Mouse (Mus musculus): ENCODE results near the gene Cd69. TPM values are rescaled to one million over a fixed set of nuclear protein-coding genes. Genes with fewer than 3 reads are reported as not detected.

The Cd69 gene
- polyA plus RNA-seq, 1 experiment, result 0.78 TPM

DNA sequence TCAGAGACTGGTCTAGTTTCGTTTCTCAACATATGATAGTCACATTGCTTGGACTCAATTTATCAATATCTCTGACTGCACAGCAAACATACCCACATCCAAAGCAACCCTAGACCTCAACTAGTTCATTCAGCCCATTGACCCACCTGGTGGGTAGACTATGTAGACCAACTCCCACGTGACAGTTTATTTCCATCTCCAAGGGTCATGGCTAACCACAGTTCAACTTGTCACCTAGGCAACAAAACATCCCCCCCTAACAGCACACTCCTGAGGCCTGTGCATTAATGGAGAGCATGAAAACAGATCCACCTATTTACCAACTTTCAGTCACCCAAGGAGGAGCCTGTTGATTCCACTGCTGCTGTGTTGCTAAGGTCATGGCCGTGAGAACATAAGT is 1.6 kb downstream of the Cd69 start:
- Histone ChIP-seq H3K4me3 (ENCODE audit: insufficient read depth, low read depth, low read length) (no peak overlapping the region), H3K27me3 (replicated peaks; ENCODE audit: control insufficient read depth, insufficient read depth, low read length) (no peaks in the 10 kb centered on the region), H3K4me1 (ENCODE audit: control insufficient read depth, insufficient read depth, low read length) (no peaks in the 10 kb centered on the region), H3K36me3 (ENCODE audit: control insufficient read depth, insufficient read depth, low read length) (no peaks in the 10 kb centered on the region), H3K27ac (ENCODE audit: insufficient read depth, low read depth, low read length) (no peak overlapping the region)
- TF ChIP-seq POLR2A (IDR thresholded peaks at IDR 0.05; ENCODE audit: low read depth, low read length) (no peak), CTCF (conservative IDR thresholded peaks at IDR 0.05; ENCODE audit: insufficient read depth, insufficient read length, low read depth, low read length) (no peak)
- 76% methylated on average over 3 of the region's 3 CpGs for WGBS
- DNase-seq, result no peak

DNA sequence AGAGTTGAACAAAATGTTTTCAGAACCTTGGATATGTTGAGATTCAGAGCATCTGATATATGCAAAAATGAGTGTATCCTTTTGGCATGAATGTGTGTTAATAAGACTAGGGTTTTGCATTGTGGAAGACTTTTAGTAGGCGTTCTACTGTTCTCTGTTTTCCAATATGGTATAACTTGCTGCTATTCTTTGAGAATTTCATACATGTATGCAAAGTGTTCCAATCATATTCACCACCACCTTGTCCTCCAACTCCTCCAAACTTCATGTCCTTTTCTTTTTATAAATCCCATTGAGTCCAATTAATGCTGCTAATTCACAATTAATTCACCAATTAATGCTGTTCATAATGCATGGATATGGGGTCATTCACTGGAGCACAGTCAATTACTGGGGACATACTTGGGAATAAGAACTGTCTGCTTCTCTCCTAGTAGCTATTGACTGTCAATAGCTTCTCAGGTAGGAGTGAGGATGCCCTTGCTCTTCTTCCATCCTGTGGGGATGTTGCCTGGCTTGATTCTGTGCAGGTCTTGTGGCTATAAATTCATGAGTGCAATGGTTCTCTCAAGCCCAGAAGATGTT is 8.7 kb downstream of the Cd69 start:
- Histone ChIP-seq H3K27ac (ENCODE audit: insufficient read depth, low read depth, low read length) (no peak overlapping the region), H3K36me3 (ENCODE audit: control insufficient read depth, insufficient read depth, low read length) (no peaks in the 10 kb centered on the region), H3K27me3 (replicated peaks; ENCODE audit: control insufficient read depth, insufficient read depth, low read length) (no peaks in the 10 kb centered on the region), H3K4me1 (ENCODE audit: control insufficient read depth, insufficient read depth, low read length) (no peaks in the 10 kb centered on the region), H3K4me3 (ENCODE audit: insufficient read depth, low read depth, low read length) (no peak overlapping the region)
- WGBS, result 93% methylated on average over 1 of the region's 1 CpGs
- DNase-seq, result no peak
- TF ChIP-seq POLR2A (IDR thresholded peaks at IDR 0.05; ENCODE audit: low read depth, low read length), result no peak

DNA sequence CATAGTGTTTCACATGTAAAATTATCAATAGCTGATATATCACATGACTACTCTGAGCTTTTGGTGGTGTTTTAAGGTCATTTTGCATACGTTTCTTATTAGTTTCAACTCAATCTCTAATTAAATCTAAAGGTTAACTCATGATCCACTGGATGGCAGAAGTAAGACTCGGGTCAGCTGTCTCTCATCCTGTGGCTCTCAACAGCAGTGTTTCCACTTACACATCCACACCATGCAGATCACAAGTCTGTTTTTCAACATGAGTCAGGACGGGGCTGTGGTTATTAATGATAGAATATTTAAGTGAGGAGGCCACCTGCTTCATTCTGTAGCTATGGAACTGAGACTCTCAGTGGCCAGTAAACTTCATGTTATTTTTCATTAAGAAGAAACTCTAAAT is 9.4 kb downstream of the Cd69 start:
- Histone ChIP-seq H3K4me3 (ENCODE audit: insufficient read depth, low read depth, low read length) (no peak overlapping the region), H3K27ac (ENCODE audit: insufficient read depth, low read depth, low read length) (no peak overlapping the region), H3K4me1 (ENCODE audit: control insufficient read depth, insufficient read depth, low read length) (no peaks in the 10 kb centered on the region), H3K27me3 (replicated peaks; ENCODE audit: control insufficient read depth, insufficient read depth, low read length) (no peaks in the 10 kb centered on the region), H3K36me3 (ENCODE audit: control insufficient read depth, insufficient read depth, low read length) (no peaks in the 10 kb centered on the region)
- TF ChIP-seq POLR2A (IDR thresholded peaks at IDR 0.05; ENCODE audit: low read depth, low read length) (no peak), CTCF (conservative IDR thresholded peaks at IDR 0.05; ENCODE audit: insufficient read depth, insufficient read length, low read depth, low read length) (no peak)
- WGBS, result 69% methylated on average over 3 of the region's 3 CpGs
- DNase-seq, result no peak

DNA sequence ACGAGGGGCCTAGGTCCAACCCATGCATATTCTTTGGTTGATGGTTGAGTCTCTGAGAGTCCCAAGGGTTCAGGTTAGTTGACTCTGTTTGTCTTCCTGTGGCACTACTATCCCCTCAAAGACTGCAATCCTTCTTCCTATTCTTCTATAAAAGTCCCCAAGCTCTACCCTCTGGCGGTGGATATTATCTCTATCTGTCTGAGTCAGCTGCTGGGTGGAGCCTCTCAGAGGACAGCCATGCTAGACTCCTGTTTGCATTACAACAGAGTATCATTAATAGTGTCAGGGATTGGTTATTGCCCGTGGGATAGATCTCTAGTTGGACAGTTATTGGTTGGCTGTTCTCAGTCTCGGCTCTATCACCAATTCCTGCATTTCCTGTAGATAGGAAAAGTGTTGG is 14.3 kb downstream of the Cd69 start:
- H3K27ac ChIP-seq (ENCODE audit: insufficient read depth, low read depth, low read length), result no peak overlapping the region
- no peak for DNase-seq
- H3K4me1 ChIP-seq (ENCODE audit: control insufficient read depth, insufficient read depth, low read length), result no peaks in the 10 kb centered on the region
- H3K36me3 ChIP-seq (ENCODE audit: control insufficient read depth, insufficient read depth, low read length), result no peaks in the 10 kb centered on the region
- TF ChIP-seq POLR2A (IDR thresholded peaks at IDR 0.05; ENCODE audit: low read depth, low read length), result no peak
- TF ChIP-seq CTCF (conservative IDR thresholded peaks at IDR 0.05; ENCODE audit: insufficient read depth, insufficient read length, low read depth, low read length), result no peak
- 91% methylated on average over 4 of the region's 4 CpGs for WGBS
- H3K4me3 ChIP-seq (ENCODE audit: insufficient read depth, low read depth, low read length), result no peak overlapping the region
- no peaks in the 10 kb centered on the region for H3K27me3 ChIP-seq (replicated peaks; ENCODE audit: control insufficient read depth, insufficient read depth, low read length)

- Histone ChIP-seq H3K27me3 (replicated peaks; ENCODE audit: control insufficient read depth, insufficient read depth, low read length) (no peaks in the 10 kb centered on the region), H3K4me3 (ENCODE audit: insufficient read depth, low read depth, low read length) (no peak overlapping the region), H3K27ac (ENCODE audit: insufficient read depth, low read depth, low read length) (no peak overlapping the region), H3K4me1 (ENCODE audit: control insufficient read depth, insufficient read depth, low read length) (no peaks in the 10 kb centered on the region), H3K36me3 (ENCODE audit: control insufficient read depth, insufficient read depth, low read length) (no peaks in the 10 kb centered on the region)
- no peak for TF ChIP-seq CTCF (conservative IDR thresholded peaks at IDR 0.05; ENCODE audit: insufficient read depth, insufficient read length, low read depth, low read length)
- no peak for TF ChIP-seq POLR2A (IDR thresholded peaks at IDR 0.05; ENCODE audit: low read depth, low read length)
- peak; percentile 14 for DNase-seq
Measured at GRCm38 (mm10) chr6:129260034-129260433, 15.2 kb downstream of the Cd69 start.

DNA sequence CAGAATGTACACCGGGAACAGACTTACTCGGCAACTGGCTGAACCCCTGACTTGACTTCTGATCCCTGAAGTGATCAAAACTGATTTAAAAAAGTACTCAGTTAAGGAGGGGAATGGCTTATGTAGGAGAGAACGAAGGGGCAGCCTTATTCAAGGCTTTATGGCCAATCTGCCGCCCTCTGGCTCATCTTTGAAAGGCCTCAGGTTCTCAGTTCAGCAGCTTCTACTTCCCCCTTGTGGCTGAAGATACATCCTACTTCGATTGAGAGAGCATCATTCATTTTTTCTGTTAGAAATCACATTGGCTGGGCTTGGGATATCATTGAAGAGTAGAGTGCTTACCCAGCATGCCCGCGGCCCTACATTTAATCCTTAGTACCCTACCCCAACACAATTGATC is 19.2 kb downstream of the Cd69 start:
- Histone ChIP-seq H3K4me3 (ENCODE audit: insufficient read depth, low read depth, low read length) (no peak overlapping the region), H3K27ac (ENCODE audit: insufficient read depth, low read depth, low read length) (no peak overlapping the region), H3K27me3 (replicated peaks; ENCODE audit: control insufficient read depth, insufficient read depth, low read length) (no peaks in the 10 kb centered on the region), H3K36me3 (ENCODE audit: control insufficient read depth, insufficient read depth, low read length) (no peaks in the 10 kb centered on the region), H3K4me1 (ENCODE audit: control insufficient read depth, insufficient read depth, low read length) (no peaks in the 10 kb centered on the region)
- TF ChIP-seq POLR2A (IDR thresholded peaks at IDR 0.05; ENCODE audit: low read depth, low read length) (no peak), CTCF (conservative IDR thresholded peaks at IDR 0.05; ENCODE audit: insufficient read depth, insufficient read length, low read depth, low read length) (peak; percentile 50)
- peak; percentile 32 for DNase-seq
- WGBS, result 48% methylated on average over 7 of the region's 7 CpGs

GRCm38 (mm10) chr6:129254949-129255602 is 20.2 kb downstream of the Cd69 start:
- Histone ChIP-seq H3K4me1 (ENCODE audit: control insufficient read depth, insufficient read depth, low read length) (no peaks in the 10 kb centered on the region), H3K27me3 (replicated peaks; ENCODE audit: control insufficient read depth, insufficient read depth, low read length) (no peaks in the 10 kb centered on the region), H3K27ac (ENCODE audit: insufficient read depth, low read depth, low read length) (no peak overlapping the region), H3K4me3 (ENCODE audit: insufficient read depth, low read depth, low read length) (no peak overlapping the region), H3K36me3 (ENCODE audit: control insufficient read depth, insufficient read depth, low read length) (no peaks in the 10 kb centered on the region)
- TF ChIP-seq POLR2A (IDR thresholded peaks at IDR 0.05; ENCODE audit: low read depth, low read length), result no peak
- TF ChIP-seq CTCF (conservative IDR thresholded peaks at IDR 0.05; ENCODE audit: insufficient read depth, insufficient read length, low read depth, low read length), result peak; percentile 16; the same call in 1 of the 2 replicates
- WGBS, result 18% methylated on average over 4 of the region's 4 CpGs
- DNase-seq, result peak; percentile 51
